Mouse (Mus musculus): ENCODE measurements around the gene Myh9.

Myh9 gene

GRCm38 (mm10) chr15:77841361-77842046, 471 bp downstream of the Myh9 start:
- DNase-seq = peak; percentile 83

GRCm38 (mm10) chr15:77840450-77841360, 1.3 kb downstream of the Myh9 start:
- peak; percentile 56 for DNase-seq

GRCm38 (mm10) chr15:77839529-77840286, 2.3 kb downstream of the Myh9 start:
- DNase-seq = peak; percentile 31

GRCm38 (mm10) chr15:77838530-77839387, 3.2 kb downstream of the Myh9 start:
- DNase-seq = peak; percentile 10

GRCm38 (mm10) chr15:77837444-77838117, 4.4 kb downstream of the Myh9 start:
- peak; percentile 27 for DNase-seq

GRCm38 (mm10) chr15:77836692-77837443, 5.1 kb downstream of the Myh9 start:
- DNase-seq = peak; percentile 29

GRCm38 (mm10) chr15:77835930-77836653, 5.9 kb downstream of the Myh9 start:
- DNase-seq = peak; percentile 52

- peak; percentile 30 for DNase-seq
Observed at GRCm38 (mm10) chr15:77834336-77835268, 7.4 kb downstream of the Myh9 start.

- DNase-seq = peak; percentile 21
Observed at GRCm38 (mm10) chr15:77833731-77834130, 8.2 kb downstream of the Myh9 start.

GRCm38 (mm10) chr15:77833083-77833482, 8.9 kb downstream of the Myh9 start:
- peak; percentile 10 for DNase-seq

GRCm38 (mm10) chr15:77832458-77832904, 9.5 kb downstream of the Myh9 start:
- no peak for DNase-seq

GRCm38 (mm10) chr15:77831754-77832457, 10.1 kb downstream of the Myh9 start:
- peak; percentile 17 for DNase-seq

GRCm38 (mm10) chr15:77831138-77831579, 10.8 kb downstream of the Myh9 start:
- DNase-seq = peak; percentile 30

- DNase-seq = peak; percentile 11
Observed at GRCm38 (mm10) chr15:77830481-77831137, 11.4 kb downstream of the Myh9 start.

GRCm38 (mm10) chr15:77829542-77829941, 12.4 kb downstream of the Myh9 start:
- peak; percentile 35 for DNase-seq

- no peak for DNase-seq
Observed at GRCm38 (mm10) chr15:77828910-77829309, 13.1 kb downstream of the Myh9 start.

- DNase-seq = no peak
Observed at GRCm38 (mm10) chr15:77828242-77828641, 13.7 kb downstream of the Myh9 start.
